Mouse (Mus musculus) heart, adult 2 months (tissue): ENCODE results near the gene Fbh1.

Source experiments
- CTCF ChIP-seq: fragments of 200-600 bp; IDR thresholded peaks from 2 replicates; pipeline ENCODE4 v1.8.1; 2022; ENCODE audit warnings: antibody characterized with exemption, mild to moderate bottlenecking, moderate library complexity
- EP300 ChIP-seq: fragments of 200-500 bp; IDR thresholded peaks from 2 replicates; pipeline ENCODE4 v1.6.1; 2011; ENCODE audit warnings: low read depth, low read length, control low read depth; ENCODE audit not compliant: insufficient read depth
- POLR2A ChIP-seq: fragments of 200-500 bp; IDR thresholded peaks from 2 replicates; pipeline ENCODE4 v1.6.1; 2011; ENCODE audit warnings: mild to moderate bottlenecking, low read depth, low read length, control low read depth; ENCODE audit not compliant: insufficient read depth

DNA sequence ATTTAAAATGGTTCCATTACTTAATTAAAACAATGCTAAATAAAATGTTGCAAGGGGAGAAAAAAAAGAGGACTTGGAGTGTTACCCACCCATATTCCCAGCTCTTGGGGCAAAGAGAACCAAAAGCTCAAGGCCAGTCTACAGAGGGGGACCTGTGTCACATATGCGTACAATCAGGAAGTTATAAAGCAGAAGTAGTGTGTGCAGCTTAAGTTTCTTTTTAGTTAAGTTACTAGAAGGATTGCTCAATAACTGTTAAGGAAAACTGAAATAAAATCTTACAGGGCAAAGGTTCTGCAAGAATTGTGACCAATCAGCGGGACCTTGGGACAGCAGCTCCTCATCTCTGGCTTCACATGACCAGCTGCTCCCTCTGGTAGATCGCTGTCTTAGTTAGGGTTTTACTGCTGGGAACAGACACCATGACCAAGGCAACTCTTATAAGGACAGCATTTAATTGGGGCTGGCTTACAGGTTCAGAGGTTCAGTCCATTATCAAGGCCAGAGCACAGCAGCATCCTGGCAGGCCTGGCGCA, 37.8 kb downstream of the Fbh1 start:
- TF ChIP-seq POLR2A (no peak), CTCF (no peak), EP300 (no peak)
